Mouse (Mus musculus) liver, embryonic 14.5 days (tissue): ENCODE measurements around the gene Ddx6.

Experiments used
- CTCF ChIP-seq: IDR thresholded peaks from 2 replicates; pipeline ENCODE4 v1.5.1; 2016; ENCODE audit warnings: antibody characterized with exemption, low read depth, control low read depth
- EP300 ChIP-seq: IDR thresholded peaks from 2 replicates; pipeline ENCODE4 v1.6.1; 2016; ENCODE audit warnings: antibody characterized with exemption, low read depth

DNA sequence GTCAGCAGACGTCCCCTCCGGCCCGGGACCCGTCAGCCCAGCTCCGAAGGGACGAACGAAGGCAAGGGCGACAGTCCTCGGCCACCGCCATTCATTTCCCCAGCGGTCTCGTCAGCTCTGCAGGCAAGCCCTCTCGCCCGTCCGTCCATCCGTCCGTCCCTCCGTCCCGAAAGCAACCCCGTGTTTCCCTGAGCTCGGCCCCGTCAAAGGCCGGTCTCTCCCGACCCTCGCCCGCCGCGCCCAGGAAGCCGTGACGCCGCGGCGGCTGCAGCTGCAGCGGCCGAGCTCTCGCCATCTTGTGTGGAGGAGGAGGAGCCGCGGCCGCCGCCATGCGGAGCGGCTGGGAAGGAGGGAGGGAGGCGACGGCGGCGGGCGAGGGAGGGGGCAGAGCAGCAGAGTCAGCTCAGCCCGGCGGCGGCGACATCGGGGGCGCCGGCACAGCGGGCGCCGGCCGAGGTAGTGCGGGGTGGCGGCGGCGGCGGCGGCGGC, 358 bp upstream of the Ddx6 start:
- TF ChIP-seq CTCF (no peak), EP300 (no peak)
